Mouse (Mus musculus) MEL (cell line): ENCODE data around the gene Rwdd3. TPM values are rescaled to one million over a fixed set of nuclear protein-coding genes. Genes with fewer than 3 reads are reported as not detected.

Experiments
- DNase-seq: peaks from one replicate; pipeline ENCODE4 v3.0.0; 2011; ENCODE audit warnings: low read depth, low spot score
- H3K27ac ChIP-seq: 2 replicates; pipeline ENCODE4 v1.5.1; 2012; ENCODE audit warnings: low read depth, mild to moderate bottlenecking, control low read depth, low read length, moderate library complexity; ENCODE audit not compliant: control insufficient read depth
- H3K27me3 ChIP-seq, 2 experiments: fragments of 150-350 bp in 1 of 2; sonication (generic) in 1 of 2; 2 replicates each; pipeline ENCODE4 v1.6.1; 2012; ENCODE audit warnings: low read length in 2 of 2, mild to moderate bottlenecking in 2 of 2, improper control_type of control experiment in 1 of 2, moderate library complexity in 1 of 2; ENCODE audit not compliant: insufficient read depth in 2 of 2, control insufficient read depth in 1 of 2
- H3K36me3 ChIP-seq, 2 experiments: 2 replicates each; pipeline ENCODE4 v1.6.1; 2012 to 2014; ENCODE audit warnings: low read length in 2 of 2, improper control_type of control experiment in 1 of 2, inconsistent platforms in 1 of 2, mild to moderate bottlenecking in 1 of 2; ENCODE audit not compliant: insufficient read depth in 2 of 2, control insufficient read depth in 1 of 2
- H3K4me1 ChIP-seq, 2 experiments: fragments of 150-350 bp in 1 of 2; sonication (generic) in 1 of 2; 2 replicates each; pipeline ENCODE4 v1.6.1; 2012; ENCODE audit warnings: low read length in 2 of 2, improper control_type of control experiment in 1 of 2, mild to moderate bottlenecking in 1 of 2; ENCODE audit not compliant: insufficient read depth in 2 of 2, control insufficient read depth in 1 of 2
- H3K4me3 ChIP-seq, 2 experiments: fragments of 150-350 bp in 1 of 2; sonication (generic) in 1 of 2; 2 replicates each; pipeline ENCODE4 v1.5.1; 2012; ENCODE audit warnings: low read depth in 2 of 2, low read length in 2 of 2, mild to moderate bottlenecking in 2 of 2, moderate library complexity in 2 of 2, control low read depth in 1 of 2, improper control_type of control experiment in 1 of 2; ENCODE audit not compliant: control insufficient read depth in 1 of 2, insufficient read depth in 1 of 2
- H3K79me2 ChIP-seq: 2 replicates; pipeline ENCODE4 v1.6.1; 2012; ENCODE audit warnings: mild to moderate bottlenecking, low read length, moderate library complexity; ENCODE audit not compliant: control insufficient read depth, poor library complexity, insufficient read depth
- H3K9ac ChIP-seq: 2 replicates; pipeline ENCODE4 v1.6.1; 2012; ENCODE audit warnings: low read depth, mild to moderate bottlenecking, control low read depth, low read length, moderate library complexity; ENCODE audit not compliant: control insufficient read depth, poor library complexity, severe bottlenecking
- H3K9me3 ChIP-seq: fragments of 150-350 bp; sonication (generic); replicated peaks from 2 replicates; pipeline ENCODE4 v1.6.1; 2012; ENCODE audit warnings: mild to moderate bottlenecking, low read length, improper control_type of control experiment, moderate library complexity; ENCODE audit not compliant: insufficient read depth
- BHLHE40 ChIP-seq: IDR thresholded peaks from 2 replicates; pipeline ENCODE4 v1.6.1; 2012; ENCODE audit warnings: low read depth, mild to moderate bottlenecking, inconsistent platforms, low read length, improper control_type of control experiment, borderline replicate concordance
- CTCF ChIP-seq, 3 experiments: IDR thresholded peaks in 2 of 3; conservative IDR thresholded peaks in 1 of 3; 2 replicates each; pipeline ENCODE4 v1.5.1; 2011 to 2012; ENCODE audit warnings: low read length in 3 of 3, low read depth in 2 of 3, mild to moderate bottlenecking in 2 of 3, improper control_type of control experiment in 1 of 3, inconsistent platforms in 1 of 3, mixed read lengths in 1 of 3, moderate library complexity in 1 of 3; ENCODE audit not compliant: control insufficient read depth in 1 of 3, insufficient read depth in 1 of 3, poor library complexity in 1 of 3, severe bottlenecking in 1 of 3
- E2F4 ChIP-seq: IDR thresholded peaks from 2 replicates; pipeline ENCODE4 v1.6.1; 2011; ENCODE audit warnings: low read depth, low read length, improper control_type of control experiment, borderline replicate concordance
- ELF1 ChIP-seq: IDR thresholded peaks from 2 replicates; pipeline ENCODE4 v1.6.1; 2014; ENCODE audit warnings: low read depth, mild to moderate bottlenecking, inconsistent platforms, low read length, improper control_type of control experiment, moderate library complexity
- EP300 ChIP-seq, 2 experiments: IDR thresholded peaks; 2 replicates each; pipeline ENCODE4 v1.6.1; 2011; ENCODE audit warnings: improper control_type of control experiment in 2 of 2, low read length in 2 of 2, low read depth in 1 of 2, mild to moderate bottlenecking in 1 of 2
- GABPA ChIP-seq: IDR thresholded peaks from 2 replicates; pipeline ENCODE4 v1.6.1; 2012; ENCODE audit warnings: low read depth, mild to moderate bottlenecking, inconsistent platforms, low read length, improper control_type of control experiment, moderate library complexity
- MAFK ChIP-seq: IDR thresholded peaks from 2 replicates; pipeline ENCODE4 v1.6.1; 2011; ENCODE audit warnings: low read depth, mild to moderate bottlenecking, low read length, improper control_type of control experiment, borderline replicate concordance
- MAZ ChIP-seq: IDR thresholded peaks from 2 replicates; pipeline ENCODE4 v1.6.1; 2012; ENCODE audit warnings: low read depth, mild to moderate bottlenecking, inconsistent platforms, low read length, improper control_type of control experiment
- MYC ChIP-seq: IDR thresholded peaks from 2 replicates; pipeline ENCODE4 v1.6.1; 2011; ENCODE audit warnings: low read depth, mild to moderate bottlenecking, low read length, improper control_type of control experiment, moderate library complexity
- NELFE ChIP-seq: IDR thresholded peaks from 2 replicates; pipeline ENCODE4 v1.6.1; 2011; ENCODE audit warnings: low read depth, low read length, improper control_type of control experiment
- POLR2A ChIP-seq, 2 experiments: IDR thresholded peaks; 2 replicates each; pipeline ENCODE4 v1.6.1; 2011 to 2012; ENCODE audit warnings: low read length in 2 of 2, mild to moderate bottlenecking in 2 of 2, control low read depth in 1 of 2, improper control_type of control experiment in 1 of 2, low read depth in 1 of 2, moderate library complexity in 1 of 2; ENCODE audit not compliant: control insufficient read depth in 1 of 2, insufficient read depth in 1 of 2, poor library complexity in 1 of 2
- POLR2AphosphoS5 ChIP-seq: IDR thresholded peaks from 2 replicates; pipeline ENCODE4 v1.6.1; 2012; ENCODE audit warnings: low read depth, borderline replicate concordance, mild to moderate bottlenecking, inconsistent platforms, low read length, moderate library complexity, mixed read lengths
- RCOR1 ChIP-seq: IDR thresholded peaks from 2 replicates; pipeline ENCODE4 v1.6.1; 2012; ENCODE audit warnings: low read depth, mild to moderate bottlenecking, inconsistent platforms, low read length, improper control_type of control experiment
- SIN3A ChIP-seq: IDR thresholded peaks from 2 replicates; pipeline ENCODE4 v1.6.1; 2012; ENCODE audit warnings: low read length, improper control_type of control experiment, inconsistent platforms
- UBTF ChIP-seq: IDR thresholded peaks from 2 replicates; pipeline ENCODE4 v1.6.1; 2012; ENCODE audit warnings: low read depth, mild to moderate bottlenecking, inconsistent platforms, low read length, improper control_type of control experiment, moderate library complexity, borderline replicate concordance; ENCODE audit not compliant: insufficient read depth
- USF1 ChIP-seq: IDR thresholded peaks from 2 replicates; pipeline ENCODE4 v1.6.1; 2014; ENCODE audit warnings: low read depth, mild to moderate bottlenecking, inconsistent platforms, low read length, improper control_type of control experiment, moderate library complexity
- USF2 ChIP-seq, 2 experiments: IDR thresholded peaks; 2 replicates each; pipeline ENCODE4 v1.6.1; 2011 to 2012; ENCODE audit warnings: improper control_type of control experiment in 2 of 2, low read length in 2 of 2, borderline replicate concordance in 1 of 2, inconsistent platforms in 1 of 2, low read depth in 1 of 2, mild to moderate bottlenecking in 1 of 2; ENCODE audit not compliant: insufficient read depth in 1 of 2
- ZC3H11A ChIP-seq: IDR thresholded peaks from 2 replicates; pipeline ENCODE4 v1.6.1; 2012; ENCODE audit warnings: low read depth, mild to moderate bottlenecking, inconsistent platforms, low read length, improper control_type of control experiment
- ZKSCAN1 ChIP-seq: IDR thresholded peaks from 2 replicates; pipeline ENCODE4 v1.6.1; 2012; ENCODE audit warnings: low read depth, mild to moderate bottlenecking, inconsistent platforms, low read length, improper control_type of control experiment, moderate library complexity
- polyA plus RNA-seq, 2 experiments: library from polyadenylated mRNA; stranded (reverse) in 1 of 2; unstranded in 1 of 2; fragments of >175 nt in 1 of 2; fragments of >200 nt in 1 of 2; gene quantifications; 2 replicates each; pipeline versions ENCODE4 v1.2.1 to v1.2.4; 2012; ENCODE audit warnings: low replicate concordance in 2 of 2, low read depth in 1 of 2; ENCODE audit not compliant: insufficient read length in 2 of 2, insufficient read depth in 1 of 2, missing spikeins in 1 of 2
- total RNA-seq: library from RNA; depleted of rRNA; stranded (reverse); fragments of 300-350 nt; gene quantifications from 2 replicates; pipeline ENCODE4 v1.2.3, GENCODE M21; 2012

Rwdd3 gene
- total and polyA plus RNA-seq, 3 experiments, result 4.2 to 4.8 TPM; not detected in 1

GRCm38 (mm10) chr3:121156451-121157186 lies 14.9 kb downstream of the Rwdd3 start:
- no peak overlapping the region for H3K4me3 ChIP-seq
- H3K4me1 ChIP-seq, result peaks cover 0 to 7% of the 10 kb centered on the region in 2 experiments; a peak in 1 of 4 replicates
- H3K9ac ChIP-seq, result no peak overlapping the region
- no peak for DNase-seq
- no peaks in the 10 kb centered on the region for H3K27me3 ChIP-seq
- H3K9me3 ChIP-seq, result no peaks in the 10 kb centered on the region
- H3K27ac ChIP-seq, result no peak overlapping the region
- TF ChIP-seq MAZ, result no peak
- no peak for TF ChIP-seq E2F4
- TF ChIP-seq ELF1, result no peak
- no peak for TF ChIP-seq USF1
- no peak for TF ChIP-seq MYC
- TF ChIP-seq POLR2A (IDR thresholded peaks at IDR 0.05; ENCODE audit: control insufficient read depth in 1 of 2, insufficient read depth in 1 of 2, low read depth in 1 of 2, low read length in 2 of 2, poor library complexity in 1 of 2), result no peak
- TF ChIP-seq USF2 (IDR thresholded peaks at IDR 0.05; ENCODE audit: borderline replicate concordance in 1 of 2, insufficient read depth in 1 of 2, low read depth in 1 of 2, low read length in 2 of 2), result no peak
- TF ChIP-seq RCOR1, result no peak
- TF ChIP-seq ZC3H11A, result no peak
- TF ChIP-seq UBTF, result no peak
- no peak for TF ChIP-seq GABPA
- no peak for TF ChIP-seq NELFE
- no peak for TF ChIP-seq CTCF (IDR thresholded peaks at IDR 0.05 in 2 of 3, conservative IDR thresholded peaks at IDR 0.05 in 1 of 3; ENCODE audit: control insufficient read depth in 1 of 3, insufficient read depth in 1 of 3, low read depth in 2 of 3, low read length in 3 of 3, poor library complexity in 1 of 3, severe bottlenecking in 1 of 3)
- TF ChIP-seq EP300 (IDR thresholded peaks at IDR 0.05; ENCODE audit: low read depth in 1 of 2, low read length in 2 of 2), result no peak
- no peak for TF ChIP-seq BHLHE40
- TF ChIP-seq POLR2AphosphoS5, result no peak
- H3K79me2 ChIP-seq, result no peaks in the 10 kb centered on the region
- H3K36me3 ChIP-seq, result peaks cover 0 to 2% of the 10 kb centered on the region in 2 experiments; a peak in 1 of 4 replicates

GRCm38 (mm10) chr3:121156043-121156442 lies 15.5 kb downstream of the Rwdd3 start:
- no peak overlapping the region for H3K4me3 ChIP-seq
- no peak overlapping the region for H3K9ac ChIP-seq
- no peak for DNase-seq
- H3K36me3 ChIP-seq, result no peaks in the 10 kb centered on the region
- TF ChIP-seq ZKSCAN1, result no peak
- TF ChIP-seq EP300 (IDR thresholded peaks at IDR 0.05; ENCODE audit: low read depth in 1 of 2, low read length in 2 of 2), result no peak
- no peak for TF ChIP-seq MAFK
- no peak for TF ChIP-seq SIN3A
- H3K27ac ChIP-seq, result no peak overlapping the region
- H3K27me3 ChIP-seq, result no peaks in the 10 kb centered on the region
- H3K9me3 ChIP-seq, result no peaks in the 10 kb centered on the region
- H3K79me2 ChIP-seq, result no peaks in the 10 kb centered on the region
- peaks cover 0 to 3% of the 10 kb centered on the region in 2 experiments; a peak in 1 of 4 replicates for H3K4me1 ChIP-seq
